Mouse (Mus musculus) spleen, adult 2 months (tissue): ENCODE data around the gene Nat9. TPM values are rescaled to one million over a fixed set of nuclear protein-coding genes. Genes with fewer than 3 reads are reported as not detected.

Experiments used
- DNase-seq, 2 experiments: peaks; one replicate each; pipeline versions ENCODE4 v3.0.0 to v3.0.0-alpha.2; 2012 to 2021; ENCODE audit warnings: low spot score in 2 of 2, low read depth in 1 of 2
- H3K27ac ChIP-seq: fragments of 200-500 bp; 2 replicates; pipeline ENCODE4 v1.5.1; 2012; ENCODE audit warnings: low read length, inconsistent platforms; ENCODE audit not compliant: insufficient read depth
- H3K27me3 ChIP-seq: fragments of 200-500 bp; 2 replicates; pipeline ENCODE4 v1.6.1; 2012; ENCODE audit warnings: mild to moderate bottlenecking, moderate library complexity, low read length, inconsistent platforms; ENCODE audit not compliant: control insufficient read depth, insufficient read depth
- H3K36me3 ChIP-seq: fragments of 200-500 bp; 2 replicates; pipeline ENCODE4 v1.6.1; 2012; ENCODE audit warnings: mild to moderate bottlenecking, low read length, inconsistent platforms; ENCODE audit not compliant: control insufficient read depth, insufficient read depth
- H3K4me1 ChIP-seq: fragments of 200-500 bp; 2 replicates; pipeline ENCODE4 v1.6.1; 2011; ENCODE audit warnings: inconsistent platforms; ENCODE audit not compliant: control insufficient read depth, insufficient read depth, insufficient read length
- H3K4me3 ChIP-seq: fragments of 200-500 bp; 2 replicates; pipeline ENCODE4 v1.5.1; 2011; ENCODE audit warnings: mild to moderate bottlenecking, inconsistent platforms; ENCODE audit not compliant: insufficient read depth, insufficient read length; ENCODE audit errors: extremely low read depth
- CTCF ChIP-seq: fragments of 200-500 bp; IDR thresholded peaks from 2 replicates; pipeline ENCODE4 v1.5.1; 2011; ENCODE audit warnings: mild to moderate bottlenecking, inconsistent platforms; ENCODE audit not compliant: insufficient read depth, insufficient read length, insufficient replicate concordance; ENCODE audit errors: extremely low read depth
- POLR2A ChIP-seq: fragments of 200-500 bp; IDR thresholded peaks from 2 replicates; pipeline ENCODE4 v1.6.1; 2011; ENCODE audit warnings: low read depth, low read length, inconsistent platforms
- WGBS: fragments of 180-500 bp; shearing (Covaris S2); methylation state at CpG from one replicate; pipeline ENCODE4 v1.1.7; 2018; 5-methylcytosine and 5-hydroxymethylcytosine counted together
- polyA plus RNA-seq: library from polyadenylated mRNA; depleted of rRNA; stranded (reverse); fragments of >200 nt; gene quantifications from 2 replicates; pipeline ENCODE4 v1.2.3, GENCODE M21; 2012

The Nat9 gene
- polyA plus RNA-seq, 1 experiment, result 12.3 TPM

DNA sequence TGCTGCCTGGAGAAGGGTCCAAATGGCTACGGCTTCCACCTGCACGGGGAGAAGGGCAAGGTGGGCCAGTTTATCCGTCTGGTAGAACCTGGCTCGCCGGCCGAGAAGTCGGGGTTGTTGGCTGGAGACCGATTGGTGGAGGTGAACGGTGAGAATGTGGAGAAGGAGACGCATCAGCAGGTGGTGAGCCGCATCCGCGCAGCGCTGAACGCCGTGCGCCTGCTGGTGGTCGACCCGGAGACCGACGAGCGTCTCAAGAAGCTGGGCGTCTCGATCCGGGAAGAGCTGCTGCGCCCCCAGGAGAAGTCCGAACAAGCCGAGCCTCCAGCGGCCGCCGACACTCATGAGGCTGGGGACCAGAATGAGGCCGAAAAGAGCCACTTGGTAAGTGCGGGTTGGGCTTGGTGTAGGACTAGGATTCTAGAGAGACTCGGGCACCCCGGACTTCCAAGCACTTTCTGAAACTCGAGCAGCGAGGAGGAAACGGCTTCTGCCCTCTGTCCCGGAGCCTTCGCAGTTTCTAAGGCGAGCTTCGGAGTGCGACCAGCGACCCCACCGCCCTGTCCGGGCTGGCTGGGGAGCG is 24.0 kb downstream of the Nat9 start:
- Histone ChIP-seq H3K4me3 (peak overlapping the region; percentile 97), H3K36me3 (peaks cover 2% of the 10 kb centered on the region), H3K27me3 (no peaks in the 10 kb centered on the region), H3K4me1 (peaks cover 32% of the 10 kb centered on the region), H3K27ac (peak overlapping the region; percentile 89)
- TF ChIP-seq CTCF, result 0 out of 2 replicates have a peak, but pooled peaks have one; percentile 12
- no peak for TF ChIP-seq POLR2A
- DNase-seq, result peak in 1 of 2 experiments; percentile 57
- under 1% methylated on average over 47 of the region's 47 CpGs for WGBS

DNA sequence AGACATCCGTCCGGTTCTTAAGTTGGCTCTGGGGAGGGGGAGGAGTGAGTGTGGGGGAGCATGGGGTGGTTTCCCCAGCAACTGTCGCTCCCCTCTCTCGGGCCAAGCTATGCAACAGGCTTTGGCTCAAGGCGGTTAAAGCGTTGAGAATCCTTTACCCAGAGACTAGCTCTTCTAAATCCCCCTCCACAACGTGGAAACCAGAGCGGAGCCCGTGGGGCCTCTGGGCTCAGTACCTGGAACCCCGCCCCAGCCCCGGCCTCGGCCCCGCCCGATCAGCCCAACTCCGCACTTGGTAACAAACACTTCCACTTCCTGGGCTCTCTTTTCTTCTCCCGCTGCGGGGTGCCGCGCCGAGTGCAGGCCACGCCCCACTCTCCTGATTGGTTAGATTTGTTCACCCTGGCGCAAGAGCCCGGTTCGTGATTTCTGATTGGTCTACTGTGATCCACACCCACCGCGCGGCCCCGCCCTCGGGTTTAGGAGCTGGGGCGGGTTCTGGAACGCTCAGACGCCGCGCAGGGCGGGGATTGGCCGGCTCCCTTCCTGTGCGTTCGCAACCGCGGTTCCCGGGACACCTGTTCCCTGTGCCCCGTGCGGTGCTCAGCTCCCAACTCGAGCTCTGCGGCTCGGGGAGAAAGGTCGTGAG is 24.7 kb downstream of the Nat9 start, which contains the start of gene Slc9a3r1:
Gene Slc9a3r1, plus strand, starts transcription at position 510 of the 649 bp plus-strand sequence.
- Histone ChIP-seq H3K27ac (peak within 1 kb of the TSS; percentile 89), H3K4me3 (peak within 1 kb of the TSS; percentile 97), H3K4me1 (peaks cover 36% of the 10 kb centered on the region), H3K36me3 (no peaks in the 10 kb centered on the region), H3K27me3 (no peaks in the 10 kb centered on the region)
- under 1% methylated on average over 47 of the region's 47 CpGs for WGBS
- DNase-seq, result peak; percentile 98 to 99
- peak; percentile 98 for TF ChIP-seq POLR2A
- TF ChIP-seq CTCF, result no peak

DNA sequence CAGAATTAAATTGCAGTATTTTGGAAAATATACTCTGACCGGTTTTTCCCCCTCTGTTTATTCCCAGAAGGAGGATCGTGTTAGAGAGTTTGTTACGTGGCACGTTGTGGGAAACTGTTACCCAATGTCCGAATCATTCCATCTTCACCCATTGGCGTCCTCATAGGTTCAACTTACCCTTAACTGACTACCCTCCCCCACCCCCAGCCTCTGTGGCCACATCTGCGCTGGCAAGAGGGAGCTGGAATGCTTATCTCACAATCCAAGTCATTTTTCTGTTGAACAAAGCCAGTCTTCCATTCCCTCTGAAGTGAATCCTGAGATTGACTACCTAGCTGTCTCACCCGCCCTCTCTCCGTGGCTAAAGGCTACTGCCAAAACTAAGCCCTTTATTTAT is 25.5 kb downstream of the Nat9 start:
- WGBS, result 40% methylated on average over 9 of the region's 9 CpGs
- 0 out of 2 replicates have a peak overlapping the region, but pooled peaks have one; percentile 10 for H3K4me3 ChIP-seq

DNA sequence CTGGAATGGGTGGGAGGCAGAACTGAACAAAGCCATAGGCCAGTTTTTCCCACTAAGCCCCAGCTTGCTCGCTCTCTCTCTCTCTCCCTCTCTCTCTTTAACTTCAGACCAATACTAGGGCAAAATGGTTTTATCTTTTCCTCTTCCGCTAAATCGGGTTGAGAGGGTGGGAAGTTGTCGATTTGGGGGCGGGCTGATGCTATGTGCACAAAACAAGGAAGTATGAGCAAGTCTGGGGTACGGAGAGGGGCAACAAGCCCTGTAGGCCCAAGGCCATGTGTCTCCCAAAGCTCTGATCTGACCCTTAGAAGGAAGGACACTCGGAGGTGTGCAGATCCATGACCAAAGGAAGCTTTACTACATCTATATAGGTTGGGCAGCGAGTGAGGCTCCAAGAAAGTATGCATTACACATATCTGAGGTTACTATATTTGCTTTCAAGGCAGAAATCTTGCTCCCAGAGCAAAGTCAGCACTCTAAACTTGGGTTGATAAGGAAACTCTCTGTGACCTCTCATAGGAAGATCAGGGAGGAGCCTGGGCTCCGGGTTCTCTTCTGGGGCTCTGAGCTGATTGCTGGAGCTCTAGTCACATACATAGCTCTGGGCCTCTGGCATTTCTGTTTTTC is 26.0 kb downstream of the Nat9 start:
- peaks cover 46% of the 10 kb centered on the region for H3K4me1 ChIP-seq
- no peaks in the 10 kb centered on the region for H3K36me3 ChIP-seq
- DNase-seq, result peak in 1 of 2 experiments; percentile 54
- no peak for TF ChIP-seq CTCF
- peak; percentile 2; the same call in 1 of the 2 replicates for TF ChIP-seq POLR2A
- peak overlapping the region; percentile 89 for H3K27ac ChIP-seq
- peak overlapping the region; percentile 21; the same call in 1 of the 2 replicates for H3K4me3 ChIP-seq
- WGBS, result 22% methylated on average over 9 of the region's 9 CpGs
- H3K27me3 ChIP-seq, result no peaks in the 10 kb centered on the region

More for the DNA sequence above, 25.5 kb downstream of the Nat9 start:
- TF ChIP-seq CTCF (no peak), POLR2A (no peak)
- peaks cover 43% of the 10 kb centered on the region for H3K4me1 ChIP-seq
- no peak for DNase-seq
- H3K27me3 ChIP-seq, result no peaks in the 10 kb centered on the region
- no peaks in the 10 kb centered on the region for H3K36me3 ChIP-seq
- peak overlapping the region; percentile 89 for H3K27ac ChIP-seq

DNA sequence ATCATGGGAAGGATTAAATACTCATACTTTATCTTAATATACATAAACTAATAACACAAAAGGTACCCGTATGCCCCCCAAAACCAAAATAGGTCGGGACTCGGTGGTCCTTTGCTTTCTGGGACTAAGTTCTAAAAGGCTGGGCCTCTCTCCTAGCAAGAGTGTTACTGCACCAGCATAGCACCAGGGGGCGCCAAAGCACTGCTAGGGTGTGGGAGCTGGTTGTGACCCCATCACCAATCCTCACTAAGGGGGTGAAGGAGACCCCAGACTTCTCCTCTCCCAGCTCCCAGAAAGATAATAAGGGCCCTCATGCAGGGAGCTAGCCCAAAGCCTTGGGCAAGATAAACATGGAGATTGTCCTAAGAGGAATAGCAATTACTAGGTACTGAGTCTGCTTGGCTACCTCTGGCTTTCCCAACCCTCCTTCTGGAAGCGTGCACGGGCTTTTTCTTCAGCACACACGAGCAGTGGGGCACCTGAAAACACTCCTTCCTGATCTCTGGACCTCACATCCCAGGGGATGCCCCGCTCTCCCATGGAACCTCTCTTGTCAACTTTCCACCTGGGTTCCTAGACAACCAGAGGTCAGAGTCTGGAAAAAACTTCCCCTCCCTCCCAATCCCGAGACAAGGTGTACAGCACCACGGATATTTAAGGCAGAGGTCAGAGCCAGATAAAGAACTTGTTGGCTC is 26.6 kb downstream of the Nat9 start:
- peak in 1 of 2 experiments; percentile 82 for DNase-seq
- H3K4me1 ChIP-seq, result peaks cover 44% of the 10 kb centered on the region

DNA sequence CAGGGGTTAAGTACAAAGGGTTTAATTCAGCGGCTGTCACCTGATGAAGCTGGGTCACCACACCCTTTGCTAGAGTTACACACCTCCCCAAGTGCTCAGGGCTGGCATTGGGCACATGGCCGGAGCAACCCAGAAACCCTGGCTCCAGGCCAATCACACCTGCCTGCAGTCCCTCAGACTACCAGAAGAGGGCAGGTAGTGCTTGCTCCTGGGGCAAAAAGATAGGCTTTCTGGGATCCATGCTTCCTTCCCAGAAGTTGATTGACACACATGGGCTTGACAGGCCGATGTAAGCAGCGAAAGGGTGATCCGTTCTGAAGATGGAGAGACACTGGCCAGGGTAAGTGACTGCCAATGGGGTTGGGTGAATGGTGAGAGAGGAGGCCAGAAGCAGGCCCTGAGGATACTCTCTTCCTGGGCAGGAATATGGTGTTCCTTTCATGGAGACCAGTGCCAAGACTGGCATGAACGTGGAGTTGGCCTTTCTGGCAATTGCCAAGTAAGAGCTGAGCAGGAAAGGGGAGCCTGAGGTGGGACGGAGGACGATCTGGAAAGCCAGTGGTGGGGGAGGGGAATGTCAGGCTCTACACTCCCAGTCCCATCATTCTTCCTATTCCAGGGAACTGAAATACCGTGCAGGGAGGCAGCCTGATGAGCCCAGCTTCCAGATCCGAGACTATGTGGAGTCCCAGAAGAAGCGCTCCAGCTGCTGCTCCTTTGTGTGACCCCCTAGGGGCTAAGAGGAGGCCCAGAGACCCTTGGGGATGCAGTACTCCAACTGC is 27.5 kb downstream of the Nat9 start:
- DNase-seq, result peak in 1 of 2 experiments; percentile 70
- H3K27ac ChIP-seq, result no peak overlapping the region; the same call in 1 of the 2 replicates
- H3K27me3 ChIP-seq, result no peaks in the 10 kb centered on the region
- TF ChIP-seq CTCF, result peak; percentile 64; the same call in 1 of the 2 replicates
- no peak for TF ChIP-seq POLR2A
- peaks cover 43% of the 10 kb centered on the region for H3K4me1 ChIP-seq
- WGBS, result 74% methylated on average over 11 of the region's 11 CpGs
- H3K36me3 ChIP-seq, result no peaks in the 10 kb centered on the region
- no peak overlapping the region for H3K4me3 ChIP-seq

More for the DNA sequence above, 26.6 kb downstream of the Nat9 start:
- Histone ChIP-seq H3K4me3 (peak overlapping the region; percentile 21; the same call in 1 of the 2 replicates), H3K36me3 (no peaks in the 10 kb centered on the region), H3K27me3 (no peaks in the 10 kb centered on the region), H3K27ac (peak overlapping the region; percentile 89)
- peak; percentile 86; the same call in 1 of the 2 replicates for TF ChIP-seq CTCF
- no peak for TF ChIP-seq POLR2A
- WGBS, result 28% methylated on average over 10 of the region's 10 CpGs
